Comparison of ENCODE assay signal across 21 mouse cellular contexts in genomic region chr12:91880431-91880830, GRCm38 (mm10).
"Had no signal": no experiment of that assay in that cellular context is flagged by ENCODE, and none has a peak within 500 bp of the region (broad histone marks: within the 10 kb centered on the region; RNA-seq: fewer than 3 reads in every experiment).

No protein-coding gene starts in this region.

- H3K4me3 ChIP-seq: limb, embryonic 12.5 days; limb, embryonic 15.5 days; midbrain, embryonic 12.5 days; myocyte; neural tube, embryonic 13.5 days; stomach, embryonic 15.5 days had no signal

- H3K4me1 ChIP-seq: stomach, embryonic 15.5 days had no signal

- H3K4me2 ChIP-seq: limb, embryonic 12.5 days; limb, embryonic 15.5 days; liver, embryonic 11.5 days; lung, embryonic 14.5 days; midbrain, embryonic 12.5 days; neural tube, embryonic 13.5 days; stomach, embryonic 15.5 days had no signal

- ATAC-seq: liver, postnatal 0 days; lung, postnatal 0 days; midbrain, embryonic 16.5 days had no signal

- H3K27ac ChIP-seq: limb, embryonic 12.5 days; limb, embryonic 15.5 days; liver, embryonic 14.5 days; macrophage; midbrain, embryonic 12.5 days; neural tube, embryonic 13.5 days; stomach, embryonic 15.5 days had no signal

- H3K27me3 ChIP-seq: limb, embryonic 12.5 days; limb, embryonic 15.5 days; midbrain, embryonic 12.5 days; neural tube, embryonic 13.5 days; stomach, embryonic 15.5 days had no signal

- DNase-seq: kidney, adult 11 months; kidney, adult 8-10 months; kidney, postnatal 14 days; kidney, postnatal 4 days; left cerebral cortex, postnatal 4 days; liver, postnatal 0 days; lung, embryonic 14.5 days; right cerebral cortex, adult 18-20 months; right cerebral cortex, postnatal 14 days; right cerebral cortex, postnatal 4 days had no signal

- H3K9ac ChIP-seq: limb, embryonic 12.5 days; limb, embryonic 15.5 days; liver, embryonic 14.5 days; liver, postnatal 0 days; lung, embryonic 14.5 days; midbrain, embryonic 12.5 days; neural tube, embryonic 13.5 days; stomach, embryonic 15.5 days had no signal

- H3K9me3 ChIP-seq: limb, embryonic 12.5 days; limb, embryonic 15.5 days; midbrain, embryonic 12.5 days; neural tube, embryonic 13.5 days; stomach, embryonic 15.5 days had no signal

- H3K36me3 ChIP-seq: limb, embryonic 12.5 days; limb, embryonic 15.5 days; midbrain, embryonic 12.5 days; neural tube, embryonic 13.5 days; stomach, embryonic 15.5 days had no signal
